ENCODE assay signal across 10 mouse cellular contexts in genomic region chr15:6882180-6882579, GRCm38 (mm10). TPM values are rescaled to one million over a fixed set of nuclear protein-coding genes. Genes with fewer than 3 reads are reported as not detected.
DNase-seq lines count a peak whose midpoint lies in the region; ATAC-seq and TF ChIP-seq lines count a peak whose summit lies in the region.
"Had no signal": no experiment of that assay in that cellular context is flagged by ENCODE, and none has a peak within 500 bp of the region (broad histone marks: within the 10 kb centered on the region; RNA-seq: fewer than 3 reads in every experiment).

No protein-coding gene starts in this region.

- no peak overlapping the region for H3K4me2 ChIP-seq in intestine, postnatal 0 days (replicated peaks; ENCODE audit: low read depth)
- no peak overlapping the region for H3K4me2 ChIP-seq in intestine, embryonic 16.5 days (ENCODE audit: low read depth, low read length)
- no peak overlapping the region for H3K4me2 ChIP-seq in CH12.LX (ENCODE audit: insufficient read depth, low read depth, poor library complexity, severe bottlenecking)
- H3K4me2 ChIP-seq: limb, embryonic 12.5 days; stomach, embryonic 15.5 days had no signal

- no peak overlapping the region for H3K27ac ChIP-seq in intestine, postnatal 0 days (ENCODE audit: low read depth, low read length)
- H3K27ac ChIP-seq in intestine, embryonic 16.5 days (ENCODE audit: low read length), result no peak overlapping the region
- no peak overlapping the region for H3K27ac ChIP-seq in CH12.LX (ENCODE audit: insufficient read depth, low read depth)
- H3K27ac ChIP-seq: limb, embryonic 12.5 days; stomach, embryonic 15.5 days had no signal

- H3K9ac ChIP-seq in intestine, postnatal 0 days (ENCODE audit: low read depth, low read length), result no peak overlapping the region
- H3K9ac ChIP-seq in intestine, embryonic 16.5 days (ENCODE audit: low read depth, low read length), result no peak overlapping the region
- no peak overlapping the region for H3K9ac ChIP-seq in CH12.LX (ENCODE audit: insufficient read depth, low read depth)
- H3K9ac ChIP-seq: limb, embryonic 12.5 days; stomach, embryonic 15.5 days had no signal

- 33% methylated on average over 7 of the region's 7 CpGs for WGBS in intestine, postnatal 0 days
- WGBS in intestine, embryonic 16.5 days, result 33% methylated on average over 7 of the region's 7 CpGs

- H3K36me3 ChIP-seq in intestine, postnatal 0 days (ENCODE audit: control insufficient read depth, insufficient read depth), result no peaks in the 10 kb centered on the region
- no peaks in the 10 kb centered on the region for H3K36me3 ChIP-seq in intestine, embryonic 16.5 days (ENCODE audit: control insufficient read depth, insufficient read depth, low read length)
- no peaks in the 10 kb centered on the region for H3K36me3 ChIP-seq in CH12.LX (replicated peaks in 1 of 2; ENCODE audit: control insufficient read depth in 1 of 2, insufficient read depth in 1 of 2, low read length in 1 of 2)
- H3K36me3 ChIP-seq: limb, embryonic 12.5 days; stomach, embryonic 15.5 days had no signal

- no peak for DNase-seq in CH12.LX (ENCODE audit: extremely low read depth)
- DNase-seq in adrenal gland, postnatal 10 days, result peak; percentile 42
- DNase-seq in kidney, postnatal 14 days, result peak; percentile 68
- peak; percentile 39 for DNase-seq in right cerebral cortex, adult 18-20 months
- DNase-seq in natural killer cell, adult 2 months (ENCODE audit: low spot score in 2 of 2), result no peak

- no peaks in the 10 kb centered on the region for H3K79me2 ChIP-seq in CH12.LX (replicated peaks; ENCODE audit: control insufficient read depth, extremely low read depth, insufficient read depth, poor library complexity, severe bottlenecking)

- in situ Hi-C loops in CH12.LX (cut with MboI; ENCODE audit: low pct_ligation_motif_present, low pct_unique_long_range_greater_than_20kb, low sequenced_read_pairs), result no loop called here

- H3K9me3 ChIP-seq in intestine, postnatal 0 days (ENCODE audit: control insufficient read depth), result no peaks in the 10 kb centered on the region
- no peaks in the 10 kb centered on the region for H3K9me3 ChIP-seq in intestine, embryonic 16.5 days (ENCODE audit: control insufficient read depth, low read length)
- no peaks in the 10 kb centered on the region for H3K9me3 ChIP-seq in CH12.LX (replicated peaks; ENCODE audit: low read length)
- H3K9me3 ChIP-seq: limb, embryonic 12.5 days; stomach, embryonic 15.5 days had no signal

- dilution Hi-C loops in CH12.LX (cut with MboI; ENCODE audit: extremely low pct_ligation_motif_present, extremely low pct_unique_long_range_greater_than_20kb, low sequenced_read_pairs), result no loop called here

- no peak for TF ChIP-seq POLR2A in CH12.LX (IDR thresholded peaks at IDR 0.05; ENCODE audit: low read depth, low read length)

- peak; percentile 71 for TF ChIP-seq CTCF in intestine, postnatal 0 days (IDR thresholded peaks at IDR 0.05; ENCODE audit: low read depth)
- peak; percentile 28 to 65; a peak in 3 of 4 replicates for TF ChIP-seq CTCF in CH12.LX (conservative IDR thresholded peaks at IDR 0.05 in 1 of 2, IDR thresholded peaks at IDR 0.05 in 1 of 2; ENCODE audit: low read depth in 2 of 2, low read length in 2 of 2)

- ATAC-seq in intestine, postnatal 0 days, result no peak
- ATAC-seq in intestine, embryonic 16.5 days, result no peak
- no peak for ATAC-seq in megakaryocyte-erythroid progenitor cell, adult 5-6 weeks (replicated peaks; ENCODE audit: low FRiP score, low TSS enrichment, poor library complexity, severe bottlenecking)

- H3K4me1 ChIP-seq in intestine, postnatal 0 days (replicated peaks; ENCODE audit: control insufficient read depth, insufficient read depth, low read length), result no peaks in the 10 kb centered on the region
- H3K4me1 ChIP-seq in intestine, embryonic 16.5 days (ENCODE audit: control insufficient read depth, insufficient read depth, low read length), result 0 out of 2 replicates have a peak, but pooled peaks cover 2% of the 10 kb centered on the region
- peaks cover 0 to 5% of the 10 kb centered on the region in 2 experiments; a peak in 2 of 4 replicates for H3K4me1 ChIP-seq in CH12.LX (ENCODE audit: control insufficient read depth in 1 of 2, insufficient read depth in 2 of 2)

- H3K27me3 ChIP-seq in intestine, postnatal 0 days (replicated peaks; ENCODE audit: control insufficient read depth, insufficient read depth, low read length), result no peaks in the 10 kb centered on the region
- H3K27me3 ChIP-seq in intestine, embryonic 16.5 days (replicated peaks; ENCODE audit: control insufficient read depth, insufficient read depth, low read length), result no peaks in the 10 kb centered on the region; the same call in 1 of the 2 replicates
- peaks cover 3% of the 10 kb centered on the region for H3K27me3 ChIP-seq in CH12.LX (replicated peaks)
- H3K27me3 ChIP-seq: limb, embryonic 12.5 days; stomach, embryonic 15.5 days had no signal

- no peak overlapping the region for H3K4me3 ChIP-seq in intestine, postnatal 0 days (ENCODE audit: low read depth, low read length)
- H3K4me3 ChIP-seq in intestine, embryonic 16.5 days (ENCODE audit: low read length), result no peak overlapping the region
- no peak overlapping the region for H3K4me3 ChIP-seq in CH12.LX (replicated peaks in 1 of 3; ENCODE audit: low read depth in 2 of 3, low read length in 2 of 3, poor library complexity in 1 of 3)
- H3K4me3 ChIP-seq: limb, embryonic 12.5 days; stomach, embryonic 15.5 days had no signal

- TF ChIP-seq RAD21 in CH12.LX (IDR thresholded peaks at IDR 0.05; ENCODE audit: low read depth, low read length), result no peak; the same call in 1 of the 2 replicates

- no peak for TF ChIP-seq EP300 in CH12.LX (IDR thresholded peaks at IDR 0.05; ENCODE audit: low read length)

TF ChIP-seq in CH12.LX, 34 proteins besides CTCF, POLR2A, EP300 and RAD21:
- TF ChIP-seq SIN3A (IDR thresholded peaks at IDR 0.05; ENCODE audit: low read length) (no peak), SMC3 (IDR thresholded peaks at IDR 0.05; ENCODE audit: low read depth, low read length) (peak; percentile 50), RCOR1 (conservative IDR thresholded peaks at IDR 0.05; ENCODE audit: low read depth, low read length) (no peak), CHD1 (IDR thresholded peaks at IDR 0.05; ENCODE audit: low read depth, low read length) (no peak), ELF1 (IDR thresholded peaks at IDR 0.05; ENCODE audit: low read depth, low read length) (peak; percentile 15; the same call in 1 of the 2 replicates)

RNA-seq across cellular contexts. Expression of gene Osmr, which starts 7.4 kb away (rescaled TPM):
- polyA plus RNA-seq in intestine, postnatal 0 days (2015; fragmentation: Nextera tagmentation; extraction: Ambion mirVana), result 2.4 and 2.8 TPM in 2 replicates
- 1.2 and 1.6 TPM in 2 replicates for polyA plus RNA-seq in intestine, embryonic 16.5 days (2015; fragmentation: Nextera tagmentation; extraction: Ambion mirVana)
- total RNA-seq in CH12.LX (2012; rRNA removed), result not detected in 2 replicates
- total RNA-seq in CH12.LX (2014; rRNA removed), result not detected in 2 replicates
- polyA plus RNA-seq in CH12.LX (2012; ENCODE audit: insufficient read length, low read depth), result not detected in 2 replicates
- total RNA-seq in adrenal gland, postnatal 10 days (2021), result 1 to 10 TPM; 7.0 to 7.5 TPM
- total RNA-seq in megakaryocyte-erythroid progenitor cell, adult 5-6 weeks (2014; fragmentation: Nextera tagmentation), result not detected in 2 replicates
- total RNA-seq in megakaryocyte-erythroid progenitor cell, adult 5-6 weeks (2017), result not detected in 2 replicates

Comparison
In these comparisons a context has a peak if more than half of its experiments do, and no peak if none do; other contexts are left out.
1. DNase-seq: peak in adrenal gland, postnatal 10 days (single experiment), kidney, postnatal 14 days (single experiment) and right cerebral cortex, adult 18-20 months (single experiment); none in CH12.LX (single experiment) and natural killer cell, adult 2 months (0 of 2).
2. RNA of gene Osmr, which starts 7.4 kb away (total RNA-seq): 7.0 to 7.5 TPM in adrenal gland, postnatal 10 days; not detected in CH12.LX and not detected in megakaryocyte-erythroid progenitor cell, adult 5-6 weeks; every median in the first group is over 4 times any median in the second.